Mouse (Mus musculus) limb, embryonic 11.5 days (tissue): ENCODE data around the gene Smim11. TPM values are rescaled to one million over a fixed set of nuclear protein-coding genes. Genes with fewer than 3 reads are reported as not detected.

Source experiments
- ATAC-seq: fragments of 200-750 bp; cut with Nextera tagmentation; 2 replicates; pipeline ENCODE4 v1.8.0; 2017; ENCODE audit warnings: low read depth; ENCODE audit not compliant: insufficient number of reproducible peaks, low FRiP score, low TSS enrichment
- DNase-seq: peaks from one replicate; pipeline ENCODE4 v3.0.0-alpha.2; 2015; ENCODE audit warnings: low spot score
- H3K27ac ChIP-seq: fragments of 300-500 bp; sonication (generic); replicated peaks from 2 replicates; pipeline ENCODE4 v1.5.1; 2014; ENCODE audit warnings: low read depth, mild to moderate bottlenecking, low read length
- H3K27me3 ChIP-seq: fragments of 300-500 bp; sonication (generic); 2 replicates; pipeline ENCODE4 v1.6.1; 2014; ENCODE audit warnings: mild to moderate bottlenecking, low read length, mixed read lengths; ENCODE audit not compliant: control insufficient read depth, insufficient read depth
- H3K36me3 ChIP-seq: fragments of 300-500 bp; sonication (generic); 2 replicates; pipeline ENCODE4 v1.6.1; 2014; ENCODE audit warnings: mild to moderate bottlenecking, low read length, moderate library complexity, mixed read lengths; ENCODE audit not compliant: control insufficient read depth, insufficient read depth
- H3K4me1 ChIP-seq: fragments of 300-500 bp; sonication (generic); 2 replicates; pipeline ENCODE4 v1.6.1; 2014; ENCODE audit warnings: low read length, mixed read lengths; ENCODE audit not compliant: control insufficient read depth, insufficient read depth
- H3K4me2 ChIP-seq: fragments of 300-500 bp; sonication (generic); 2 replicates; pipeline ENCODE4 v1.6.1; 2014; ENCODE audit warnings: low read depth, mild to moderate bottlenecking, moderate library complexity; ENCODE audit not compliant: severe bottlenecking
- H3K4me3 ChIP-seq: fragments of 300-500 bp; sonication (generic); 2 replicates; pipeline ENCODE4 v1.5.1; 2014; ENCODE audit warnings: low read depth, low read length
- H3K9ac ChIP-seq: fragments of 300-500 bp; sonication (generic); 2 replicates; pipeline ENCODE4 v1.6.1; 2014; ENCODE audit warnings: mild to moderate bottlenecking, low read length
- H3K9me3 ChIP-seq: fragments of 300-500 bp; sonication (generic); 2 replicates; pipeline ENCODE4 v1.6.1; 2016; ENCODE audit warnings: low read length; ENCODE audit not compliant: control insufficient read depth
- WGBS: fragments of 180-500 bp; shearing (Covaris S2); extraction: QIAGEN DNeasy Blood & Tissue Kit; methylation state at CpG from one replicate; pipeline ENCODE4 v1.1.7; 2014; 5-methylcytosine and 5-hydroxymethylcytosine counted together
- polyA plus RNA-seq: library from polyadenylated mRNA; unstranded; fragments of >200 nt; fragmentation: Nextera tagmentation; extraction: Ambion mirVana; gene quantifications from 2 replicates; pipeline ENCODE4 v1.2.1, GENCODE M21; 2014

The Smim11 gene
- polyA plus RNA-seq, 1 experiment from 2014 or later: 124 TPM

- Histone ChIP-seq H3K4me2 (no peak overlapping the region), H3K27me3 (no peaks in the 10 kb centered on the region), H3K4me3 (no peak overlapping the region), H3K9me3 (no peaks in the 10 kb centered on the region), H3K36me3 (no peaks in the 10 kb centered on the region), H3K4me1 (no peaks in the 10 kb centered on the region), H3K9ac (no peak overlapping the region), H3K27ac (no peak overlapping the region)
- WGBS: 85% methylated on average over 9 of the region's 9 CpGs
- DNase-seq (no peak), ATAC-seq (no peak)
Measured at GRCm38 (mm10) chr16:92288778-92289177, 12.3 kb upstream of the Smim11 start.

- ATAC-seq: no peak
- Histone ChIP-seq H3K4me3 (no peak overlapping the region), H3K4me2 (no peak overlapping the region), H3K27ac (no peak overlapping the region), H3K9ac (no peak overlapping the region), H3K9me3 (no peaks in the 10 kb centered on the region), H3K27me3 (no peaks in the 10 kb centered on the region), H3K36me3 (no peaks in the 10 kb centered on the region), H3K4me1 (no peaks in the 10 kb centered on the region)
- DNase-seq: no peak
Measured at GRCm38 (mm10) chr16:92290045-92290444, 11.0 kb upstream of the Smim11 start.

- Histone ChIP-seq H3K4me2 (no peak within 1 kb of the TSS), H3K9ac (no peak within 1 kb of the TSS), H3K27me3 (no peaks in the 10 kb centered on the region), H3K4me3 (no peak within 1 kb of the TSS), H3K27ac (no peak within 1 kb of the TSS), H3K9me3 (no peaks in the 10 kb centered on the region), H3K36me3 (no peaks in the 10 kb centered on the region), H3K4me1 (no peaks in the 10 kb centered on the region)
- DNase-seq: no peak
- 75% methylated on average over 10 of the region's 10 CpGs for WGBS
- no peak for ATAC-seq
Measured at GRCm38 (mm10) chr16:92292101-92292500, 9.0 kb upstream of the Smim11 start, which contains the start of gene Kcne2. Gene Kcne2 (plus strand): TSS chr16:92292389.

- no peak for ATAC-seq
Measured at GRCm38 (mm10) chr16:92294267-92294970, 6.7 kb upstream of the Smim11 start.

GRCm38 (mm10) chr16:92295328-92295727 lies 5.8 kb upstream of the Smim11 start:
- Histone ChIP-seq H3K4me2 (no peak overlapping the region), H3K4me1 (no peaks in the 10 kb centered on the region), H3K27ac (no peak overlapping the region), H3K9me3 (no peaks in the 10 kb centered on the region), H3K9ac (no peak overlapping the region), H3K36me3 (no peaks in the 10 kb centered on the region), H3K4me3 (no peak overlapping the region), H3K27me3 (no peaks in the 10 kb centered on the region)
- WGBS: 80% methylated on average over 2 of the region's 2 CpGs
- ATAC-seq (no peak), DNase-seq (no peak)

More at GRCm38 (mm10) chr16:92294267-92294970, 6.7 kb upstream of the Smim11 start:
- Histone ChIP-seq H3K27me3 (no peaks in the 10 kb centered on the region), H3K4me2 (no peak overlapping the region), H3K4me3 (no peak overlapping the region), H3K4me1 (no peaks in the 10 kb centered on the region), H3K9me3 (no peaks in the 10 kb centered on the region), H3K27ac (no peak overlapping the region), H3K9ac (no peak overlapping the region), H3K36me3 (no peaks in the 10 kb centered on the region)
- no peak for DNase-seq
- 72% methylated on average over 12 of the region's 12 CpGs for WGBS

- Histone ChIP-seq H3K27me3 (no peaks in the 10 kb centered on the region), H3K4me3 (peak overlapping the region; percentile 62), H3K4me1 (peaks cover 17% of the 10 kb centered on the region), H3K9me3 (no peaks in the 10 kb centered on the region), H3K4me2 (peak overlapping the region; percentile 73), H3K27ac (peak overlapping the region; percentile 61; the same call in 1 of the 2 replicates), H3K9ac (peak overlapping the region; percentile 71), H3K36me3 (no peaks in the 10 kb centered on the region)
- WGBS: 2% methylated on average over 12 of the region's 12 CpGs
- no peak for DNase-seq
- ATAC-seq: peak; percentile 24; the same call in 1 of the 2 replicates
Measured at GRCm38 (mm10) chr16:92301412-92301806, 323 bp downstream of the Smim11 start.

GRCm38 (mm10) chr16:92301989-92302388 lies 903 bp downstream of the Smim11 start:
- ATAC-seq: no peak
- Histone ChIP-seq H3K27ac (peak overlapping the region; percentile 61; the same call in 1 of the 2 replicates), H3K4me1 (peaks cover 17% of the 10 kb centered on the region), H3K9me3 (no peaks in the 10 kb centered on the region), H3K4me3 (peak overlapping the region; percentile 62), H3K9ac (no peak overlapping the region; the same call in 1 of the 2 replicates), H3K27me3 (no peaks in the 10 kb centered on the region), H3K36me3 (no peaks in the 10 kb centered on the region), H3K4me2 (peak overlapping the region; percentile 73)
- peak; percentile 42 for DNase-seq
- 25% methylated on average over 5 of the region's 5 CpGs for WGBS

GRCm38 (mm10) chr16:92302506-92302905 lies 1.4 kb downstream of the Smim11 start:
- H3K9ac ChIP-seq: no peak overlapping the region; the same call in 1 of the 2 replicates
- H3K4me2 ChIP-seq: peak overlapping the region; percentile 73; the same call in 1 of the 2 replicates
- DNase-seq: no peak
- H3K27me3 ChIP-seq: no peaks in the 10 kb centered on the region
- no peak overlapping the region for H3K4me3 ChIP-seq
- H3K36me3 ChIP-seq: no peaks in the 10 kb centered on the region
- no peak overlapping the region for H3K27ac ChIP-seq
- no peak for ATAC-seq
- 56% methylated on average over 5 of the region's 5 CpGs for WGBS
- no peaks in the 10 kb centered on the region for H3K9me3 ChIP-seq
- peaks cover 17% of the 10 kb centered on the region for H3K4me1 ChIP-seq
